Mouse (Mus musculus) small intestine, adult 2 months (tissue): ENCODE data around the gene Nubpl.

ENCODE experiments used
- CTCF ChIP-seq: fragments of 200-500 bp; IDR thresholded peaks from 2 replicates; pipeline ENCODE4 v1.5.1; 2012; ENCODE audit warnings: low read depth, mild to moderate bottlenecking, control low read depth, inconsistent platforms, low read length, moderate library complexity, mixed read lengths; ENCODE audit not compliant: insufficient replicate concordance, insufficient read length; ENCODE audit errors: extremely low read depth
- POLR2A ChIP-seq: fragments of 200-500 bp; IDR thresholded peaks from 2 replicates; pipeline ENCODE4 v1.6.1; 2012; ENCODE audit warnings: low read depth, mild to moderate bottlenecking, control low read depth, inconsistent platforms, low read length, moderate library complexity

- TF ChIP-seq CTCF: no peak
- TF ChIP-seq POLR2A: no peak
Observed at GRCm38 (mm10) chr12:52247438-52247837, 149.9 kb downstream of the Nubpl start.
